Mouse (Mus musculus): ENCODE results near the gene Cytip. TPM values are rescaled to one million over a fixed set of nuclear protein-coding genes. Genes with fewer than 3 reads are reported as not detected.

Gene Cytip
- polyA plus RNA-seq, 1 experiment = 8.7 TPM

DNA sequence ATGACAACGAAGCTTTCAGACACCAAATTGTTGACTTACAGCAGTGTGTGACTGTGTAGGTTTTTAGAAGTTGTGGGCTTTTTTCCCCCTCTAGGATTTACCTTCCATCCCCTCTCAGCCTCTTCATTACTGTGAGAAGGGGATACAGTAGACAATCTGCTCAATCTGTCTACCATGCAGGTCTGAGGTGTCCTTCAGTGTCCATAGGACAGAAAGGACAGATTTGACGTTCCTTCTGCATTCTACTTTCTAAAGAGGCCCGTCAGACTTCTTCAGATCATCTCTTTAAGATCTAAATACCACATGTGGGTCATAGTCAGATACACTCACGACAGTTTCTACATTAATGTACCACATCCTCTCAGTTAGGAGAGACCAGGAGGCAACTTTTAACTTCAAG, 33.5 kb downstream of the Cytip start:
- TF ChIP-seq POLR2A (IDR thresholded peaks at IDR 0.05; ENCODE audit: control insufficient read depth, low read depth, low read length) (no peak), CTCF (IDR thresholded peaks at IDR 0.05; ENCODE audit: control insufficient read depth, insufficient read depth, insufficient replicate concordance, low read depth, low read length) (no peak)
- peaks cover 8% of the 10 kb centered on the region for H3K4me1 ChIP-seq (ENCODE audit: control insufficient read depth, insufficient read depth, low read length)
- H3K27me3 ChIP-seq (ENCODE audit: control insufficient read depth, insufficient read depth, low read length) = no peaks in the 10 kb centered on the region
- H3K36me3 ChIP-seq (ENCODE audit: control insufficient read depth, insufficient read depth, low read length) = no peaks in the 10 kb centered on the region
- H3K27ac ChIP-seq (ENCODE audit: control insufficient read depth, insufficient read depth, low read depth, low read length) = no peak overlapping the region
- no peak overlapping the region for H3K4me3 ChIP-seq (ENCODE audit: control insufficient read depth, low read depth, low read length)

- TF ChIP-seq CTCF (IDR thresholded peaks at IDR 0.05; ENCODE audit: control insufficient read depth, insufficient read depth, insufficient replicate concordance, low read depth, low read length) = no peak
- no peak for TF ChIP-seq POLR2A (IDR thresholded peaks at IDR 0.05; ENCODE audit: control insufficient read depth, low read depth, low read length)
- Histone ChIP-seq H3K4me3 (ENCODE audit: control insufficient read depth, low read depth, low read length) (peak overlapping the region; percentile 18; the same call in 1 of the 2 replicates), H3K36me3 (ENCODE audit: control insufficient read depth, insufficient read depth, low read length) (no peaks in the 10 kb centered on the region), H3K4me1 (ENCODE audit: control insufficient read depth, insufficient read depth, low read length) (peaks cover 8% of the 10 kb centered on the region), H3K27ac (ENCODE audit: control insufficient read depth, insufficient read depth, low read depth, low read length) (peak overlapping the region; percentile 29; the same call in 1 of the 2 replicates), H3K27me3 (ENCODE audit: control insufficient read depth, insufficient read depth, low read length) (no peaks in the 10 kb centered on the region)
These were observed 34.6 kb downstream of the Cytip start for GRCm38 (mm10) chr2:58160541-58161307.

- Histone ChIP-seq H3K27me3 (ENCODE audit: control insufficient read depth, insufficient read depth, low read length) (no peaks in the 10 kb centered on the region), H3K4me3 (ENCODE audit: control insufficient read depth, low read depth, low read length) (peak overlapping the region; percentile 80), H3K27ac (ENCODE audit: control insufficient read depth, insufficient read depth, low read depth, low read length) (peak overlapping the region; percentile 39), H3K4me1 (ENCODE audit: control insufficient read depth, insufficient read depth, low read length) (peaks cover 8% of the 10 kb centered on the region), H3K36me3 (ENCODE audit: control insufficient read depth, insufficient read depth, low read length) (no peaks in the 10 kb centered on the region)
- peak; percentile 63; the same call in 1 of the 2 replicates for TF ChIP-seq POLR2A (IDR thresholded peaks at IDR 0.05; ENCODE audit: control insufficient read depth, low read depth, low read length)
- TF ChIP-seq CTCF (IDR thresholded peaks at IDR 0.05; ENCODE audit: control insufficient read depth, insufficient read depth, insufficient replicate concordance, low read depth, low read length) = no peak
These were observed 35.5 kb downstream of the Cytip start for GRCm38 (mm10) chr2:58159880-58160279.

DNA sequence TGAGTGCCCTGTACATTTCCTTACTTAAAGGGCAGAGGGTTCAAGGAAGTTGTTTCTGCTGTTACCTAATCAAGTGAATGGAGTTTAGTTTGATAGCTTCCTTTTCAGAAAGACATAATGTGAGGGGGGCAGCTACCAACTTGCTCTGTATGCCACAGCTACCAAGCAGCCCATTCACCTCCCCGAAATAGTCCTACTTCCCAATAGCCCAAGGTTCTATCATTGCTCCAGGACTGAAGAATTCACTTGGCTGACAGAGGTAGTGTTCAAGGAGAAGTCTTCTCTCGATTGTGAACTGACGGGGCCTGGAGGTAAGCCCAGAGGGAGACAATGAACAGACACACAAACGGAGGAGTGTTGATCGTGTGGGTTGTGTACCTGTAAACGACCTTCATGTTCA, 36.2 kb downstream of the Cytip start:
- H3K27ac ChIP-seq (ENCODE audit: control insufficient read depth, insufficient read depth, low read depth, low read length) = 0 out of 2 replicates have a peak overlapping the region, but pooled peaks have one; percentile 42
- TF ChIP-seq POLR2A (IDR thresholded peaks at IDR 0.05; ENCODE audit: control insufficient read depth, low read depth, low read length) (no peak), CTCF (IDR thresholded peaks at IDR 0.05; ENCODE audit: control insufficient read depth, insufficient read depth, insufficient replicate concordance, low read depth, low read length) (no peak)
- no peaks in the 10 kb centered on the region for H3K36me3 ChIP-seq (ENCODE audit: control insufficient read depth, insufficient read depth, low read length)
- peaks cover 8% of the 10 kb centered on the region for H3K4me1 ChIP-seq (ENCODE audit: control insufficient read depth, insufficient read depth, low read length)
- H3K4me3 ChIP-seq (ENCODE audit: control insufficient read depth, low read depth, low read length) = peak overlapping the region; percentile 44; the same call in 1 of the 2 replicates
- H3K27me3 ChIP-seq (ENCODE audit: control insufficient read depth, insufficient read depth, low read length) = no peaks in the 10 kb centered on the region

- no peak overlapping the region for H3K27ac ChIP-seq (ENCODE audit: control insufficient read depth, insufficient read depth, low read depth, low read length)
- H3K36me3 ChIP-seq (ENCODE audit: control insufficient read depth, insufficient read depth, low read length) = no peaks in the 10 kb centered on the region
- peaks cover 8% of the 10 kb centered on the region for H3K4me1 ChIP-seq (ENCODE audit: control insufficient read depth, insufficient read depth, low read length)
- no peak overlapping the region for H3K4me3 ChIP-seq (ENCODE audit: control insufficient read depth, low read depth, low read length)
- no peaks in the 10 kb centered on the region for H3K27me3 ChIP-seq (ENCODE audit: control insufficient read depth, insufficient read depth, low read length)
- no peak for TF ChIP-seq CTCF (IDR thresholded peaks at IDR 0.05; ENCODE audit: control insufficient read depth, insufficient read depth, insufficient replicate concordance, low read depth, low read length)
- no peak for TF ChIP-seq POLR2A (IDR thresholded peaks at IDR 0.05; ENCODE audit: control insufficient read depth, low read depth, low read length)
These were observed 36.8 kb downstream of the Cytip start for GRCm38 (mm10) chr2:58158539-58158938.

GRCm38 (mm10) chr2:58158107-58158506, 37.2 kb downstream of the Cytip start:
- Histone ChIP-seq H3K27me3 (ENCODE audit: control insufficient read depth, insufficient read depth, low read length) (no peaks in the 10 kb centered on the region), H3K27ac (ENCODE audit: control insufficient read depth, insufficient read depth, low read depth, low read length) (no peak overlapping the region), H3K36me3 (ENCODE audit: control insufficient read depth, insufficient read depth, low read length) (no peaks in the 10 kb centered on the region), H3K4me1 (ENCODE audit: control insufficient read depth, insufficient read depth, low read length) (peaks cover 8% of the 10 kb centered on the region), H3K4me3 (ENCODE audit: control insufficient read depth, low read depth, low read length) (no peak overlapping the region)
- TF ChIP-seq CTCF (IDR thresholded peaks at IDR 0.05; ENCODE audit: control insufficient read depth, insufficient read depth, insufficient replicate concordance, low read depth, low read length) (no peak), POLR2A (IDR thresholded peaks at IDR 0.05; ENCODE audit: control insufficient read depth, low read depth, low read length) (no peak)

GRCm38 (mm10) chr2:58157466-58157865, 37.9 kb downstream of the Cytip start:
- TF ChIP-seq CTCF (IDR thresholded peaks at IDR 0.05; ENCODE audit: control insufficient read depth, insufficient read depth, insufficient replicate concordance, low read depth, low read length) = no peak
- no peak for TF ChIP-seq POLR2A (IDR thresholded peaks at IDR 0.05; ENCODE audit: control insufficient read depth, low read depth, low read length)
- no peaks in the 10 kb centered on the region for H3K36me3 ChIP-seq (ENCODE audit: control insufficient read depth, insufficient read depth, low read length)
- no peak overlapping the region for H3K27ac ChIP-seq (ENCODE audit: control insufficient read depth, insufficient read depth, low read depth, low read length)
- H3K27me3 ChIP-seq (ENCODE audit: control insufficient read depth, insufficient read depth, low read length) = no peaks in the 10 kb centered on the region
- no peak overlapping the region for H3K4me3 ChIP-seq (ENCODE audit: control insufficient read depth, low read depth, low read length)
- peaks cover 8% of the 10 kb centered on the region for H3K4me1 ChIP-seq (ENCODE audit: control insufficient read depth, insufficient read depth, low read length)
